Mouse (Mus musculus): Measurements from ENCODE around the gene Lrba. TPM values are rescaled to one million over a fixed set of nuclear protein-coding genes. Genes with fewer than 3 reads are reported as not detected.

Gene Lrba
- polyA plus RNA-seq, 1 experiment = 5.6 TPM

DNA sequence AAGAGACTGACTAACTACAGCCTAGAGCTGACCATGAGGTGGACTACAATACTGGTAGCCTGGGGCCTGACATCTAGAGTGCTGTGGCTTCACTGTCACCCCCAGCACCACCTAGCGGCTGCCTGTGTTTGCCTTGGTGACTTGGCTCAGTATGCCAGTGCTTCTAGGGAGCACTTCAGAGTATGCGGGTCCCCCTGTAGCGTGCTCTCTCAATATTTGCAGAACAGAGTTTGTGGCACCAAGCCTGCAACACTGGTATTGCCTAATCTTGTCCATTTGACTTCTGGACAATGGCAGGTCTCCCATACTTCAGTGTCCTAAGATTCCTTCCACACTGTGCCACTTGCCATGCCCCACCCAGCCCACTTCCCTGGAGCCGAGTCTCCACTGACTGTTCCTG, 555.2 kb downstream of the Lrba start:
- no peaks in the 10 kb centered on the region for H3K27me3 ChIP-seq (ENCODE audit: control insufficient read depth, insufficient read depth, insufficient read length)
- H3ac ChIP-seq (ENCODE audit: control insufficient read depth, insufficient read length) = no peak overlapping the region
- H3K79me2 ChIP-seq (ENCODE audit: control insufficient read depth, insufficient read depth) = no peaks in the 10 kb centered on the region
- no peak overlapping the region for H3K4me3 ChIP-seq
- H3K36me3 ChIP-seq (ENCODE audit: control insufficient read depth, insufficient read depth) = no peaks in the 10 kb centered on the region
- H3K4me2 ChIP-seq (ENCODE audit: low read depth) = no peak overlapping the region
- TF ChIP-seq MYOD1 (IDR thresholded peaks at IDR 0.05; ENCODE audit: control insufficient read depth in 1 of 3, insufficient read length in 2 of 3, low read depth in 2 of 3) (no peak), TCF3 (IDR thresholded peaks at IDR 0.05; ENCODE audit: insufficient read length, low read depth) (no peak), USF1 (IDR thresholded peaks at IDR 0.05; ENCODE audit: low read depth) (no peak), CEBPB (IDR thresholded peaks at IDR 0.05; ENCODE audit: insufficient read depth, poor library complexity, severe bottlenecking) (no peak)

DNA sequence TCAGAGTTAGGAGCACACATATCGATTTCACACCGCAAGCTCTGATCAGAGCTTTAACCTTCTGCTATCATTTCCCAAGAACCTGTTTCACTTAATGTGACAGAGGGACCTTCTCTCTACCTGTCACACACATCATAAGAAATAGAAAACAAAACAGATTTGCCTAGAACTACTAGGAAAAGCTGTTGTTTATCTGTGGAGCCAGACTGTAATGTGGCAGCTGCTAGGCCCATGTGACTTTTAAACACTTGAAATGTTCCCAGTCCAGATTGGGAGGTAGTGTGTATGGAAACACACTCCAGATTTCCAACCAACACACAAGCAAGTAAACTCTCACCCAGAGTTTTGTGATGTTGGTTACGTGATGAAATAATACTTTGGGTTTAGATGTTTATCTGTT, 559.6 kb downstream of the Lrba start:
- no peaks in the 10 kb centered on the region for H3K27me3 ChIP-seq (ENCODE audit: control insufficient read depth, insufficient read depth, insufficient read length)
- TF ChIP-seq TCF12 (IDR thresholded peaks at IDR 0.05; ENCODE audit: insufficient read depth, poor library complexity, severe bottlenecking) = no peak
- TF ChIP-seq POLR2AphosphoS2 (IDR thresholded peaks at IDR 0.05; ENCODE audit: insufficient read length, low read depth) = no peak
- no peak for TF ChIP-seq REST (IDR thresholded peaks at IDR 0.05; ENCODE audit: insufficient read depth, insufficient read length)
- TF ChIP-seq POLR2A (IDR thresholded peaks at IDR 0.05; ENCODE audit: insufficient read length, low read depth) = no peak
- TF ChIP-seq SRF (IDR thresholded peaks at IDR 0.05; ENCODE audit: control insufficient read depth, insufficient read length, low read depth) = no peak
- no peak for TF ChIP-seq TCF3 (IDR thresholded peaks at IDR 0.05; ENCODE audit: insufficient read length, low read depth)
- TF ChIP-seq MYOG (IDR thresholded peaks at IDR 0.05; ENCODE audit: control insufficient read depth in 1 of 3, insufficient read depth in 1 of 3, insufficient read length in 2 of 3, low read depth in 2 of 3) = no peak
- no peak for TF ChIP-seq MYOD1 (IDR thresholded peaks at IDR 0.05; ENCODE audit: control insufficient read depth in 1 of 3, insufficient read length in 2 of 3, low read depth in 2 of 3)
- no peak for TF ChIP-seq E2F4 (IDR thresholded peaks at IDR 0.05; ENCODE audit: insufficient read depth)
- TF ChIP-seq CEBPB (IDR thresholded peaks at IDR 0.05; ENCODE audit: insufficient read depth, poor library complexity, severe bottlenecking) = no peak
- TF ChIP-seq USF1 (IDR thresholded peaks at IDR 0.05; ENCODE audit: low read depth) = no peak
- no peak for TF ChIP-seq MAX (IDR thresholded peaks at IDR 0.05; ENCODE audit: low read depth)
- no peak overlapping the region for H3K4me3 ChIP-seq
- no peak overlapping the region for H3K4me2 ChIP-seq (ENCODE audit: low read depth)
- no peaks in the 10 kb centered on the region for H3K36me3 ChIP-seq (ENCODE audit: control insufficient read depth, insufficient read depth)
- H3ac ChIP-seq (ENCODE audit: control insufficient read depth, insufficient read length) = no peak overlapping the region
- no peaks in the 10 kb centered on the region for H3K79me2 ChIP-seq (ENCODE audit: control insufficient read depth, insufficient read depth)

DNA sequence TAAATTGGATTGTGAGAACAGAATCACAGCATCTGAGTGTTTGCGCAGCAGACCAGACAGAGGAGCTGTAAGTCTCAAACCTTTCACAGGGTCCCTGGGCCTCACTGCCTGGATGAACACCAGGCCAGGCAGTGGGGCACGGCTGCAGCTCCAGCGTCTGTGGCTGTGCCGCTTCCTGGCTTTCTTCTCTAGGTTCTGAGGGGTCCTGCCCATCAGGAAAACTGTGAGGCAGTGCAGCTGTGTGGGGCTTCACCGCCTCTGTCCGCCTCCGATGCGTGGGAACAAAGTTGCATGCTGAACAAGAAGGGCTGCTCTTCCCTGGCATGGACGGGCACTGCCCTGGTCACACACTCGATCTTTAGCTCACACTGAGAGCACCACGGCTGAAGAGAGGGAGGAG, 560.5 kb downstream of the Lrba start:
- Histone ChIP-seq H3K36me3 (ENCODE audit: control insufficient read depth, insufficient read depth) (no peaks in the 10 kb centered on the region), H3K79me2 (ENCODE audit: control insufficient read depth, insufficient read depth) (no peaks in the 10 kb centered on the region), H3ac (ENCODE audit: control insufficient read depth, insufficient read length) (no peak overlapping the region), H3K27me3 (ENCODE audit: control insufficient read depth, insufficient read depth, insufficient read length) (no peaks in the 10 kb centered on the region), H3K4me2 (ENCODE audit: low read depth) (no peak overlapping the region), H3K4me3 (no peak overlapping the region)
- TF ChIP-seq TCF12 (IDR thresholded peaks at IDR 0.05; ENCODE audit: insufficient read depth, poor library complexity, severe bottlenecking) (no peak), TCF3 (IDR thresholded peaks at IDR 0.05; ENCODE audit: insufficient read length, low read depth) (no peak), MYOG (IDR thresholded peaks at IDR 0.05; ENCODE audit: control insufficient read depth in 1 of 3, insufficient read depth in 1 of 3, insufficient read length in 2 of 3, low read depth in 2 of 3) (no peak), USF1 (IDR thresholded peaks at IDR 0.05; ENCODE audit: low read depth) (no peak), POLR2AphosphoS2 (IDR thresholded peaks at IDR 0.05; ENCODE audit: insufficient read length, low read depth) (no peak), MYOD1 (IDR thresholded peaks at IDR 0.05; ENCODE audit: control insufficient read depth in 1 of 3, insufficient read length in 2 of 3, low read depth in 2 of 3) (no peak), E2F4 (IDR thresholded peaks at IDR 0.05; ENCODE audit: insufficient read depth) (no peak), REST (IDR thresholded peaks at IDR 0.05; ENCODE audit: insufficient read depth, insufficient read length) (no peak), SRF (IDR thresholded peaks at IDR 0.05; ENCODE audit: control insufficient read depth, insufficient read length, low read depth) (no peak), CEBPB (IDR thresholded peaks at IDR 0.05; ENCODE audit: insufficient read depth, poor library complexity, severe bottlenecking) (no peak), POLR2A (IDR thresholded peaks at IDR 0.05; ENCODE audit: insufficient read length, low read depth) (no peak)

DNA sequence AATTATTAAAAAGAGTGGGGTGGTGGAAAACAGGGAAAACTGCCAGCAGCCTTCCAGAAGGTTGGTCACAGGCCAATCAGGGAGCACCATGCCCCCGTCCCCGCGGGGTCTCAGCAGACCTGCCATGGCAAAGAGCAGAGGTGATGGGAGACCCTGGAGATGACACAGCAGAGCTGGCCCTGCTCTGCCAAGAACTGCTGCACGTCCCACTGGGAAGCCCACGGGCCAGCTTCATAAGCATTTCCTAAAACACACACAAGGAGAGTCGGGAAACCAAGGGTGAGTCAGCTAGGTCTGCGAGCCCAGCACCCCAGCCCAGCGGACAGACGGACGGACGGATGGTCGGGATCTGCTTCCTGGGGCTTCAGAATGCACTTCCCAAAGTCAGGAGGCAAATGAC, 561.8 kb downstream of the Lrba start:
- no peaks in the 10 kb centered on the region for H3K27me3 ChIP-seq (ENCODE audit: control insufficient read depth, insufficient read depth, insufficient read length)
- no peaks in the 10 kb centered on the region for H3K36me3 ChIP-seq (ENCODE audit: control insufficient read depth, insufficient read depth)
- H3K79me2 ChIP-seq (ENCODE audit: control insufficient read depth, insufficient read depth) = no peaks in the 10 kb centered on the region
- TF ChIP-seq POLR2A (IDR thresholded peaks at IDR 0.05; ENCODE audit: insufficient read length, low read depth) (no peak), MAX (IDR thresholded peaks at IDR 0.05; ENCODE audit: low read depth) (no peak), MYOG (IDR thresholded peaks at IDR 0.05; ENCODE audit: control insufficient read depth in 1 of 3, insufficient read depth in 1 of 3, insufficient read length in 2 of 3, low read depth in 2 of 3) (no peak), MYOD1 (IDR thresholded peaks at IDR 0.05; ENCODE audit: control insufficient read depth in 1 of 3, insufficient read length in 2 of 3, low read depth in 2 of 3) (no peak), TCF12 (IDR thresholded peaks at IDR 0.05; ENCODE audit: insufficient read depth, poor library complexity, severe bottlenecking) (no peak), USF1 (IDR thresholded peaks at IDR 0.05; ENCODE audit: low read depth) (no peak), E2F4 (IDR thresholded peaks at IDR 0.05; ENCODE audit: insufficient read depth) (no peak), TCF3 (IDR thresholded peaks at IDR 0.05; ENCODE audit: insufficient read length, low read depth) (no peak), SRF (IDR thresholded peaks at IDR 0.05; ENCODE audit: control insufficient read depth, insufficient read length, low read depth) (no peak)
- no peak overlapping the region for H3K4me3 ChIP-seq
- H3ac ChIP-seq (ENCODE audit: control insufficient read depth, insufficient read length) = no peak overlapping the region
- no peak overlapping the region for H3K4me2 ChIP-seq (ENCODE audit: low read depth)

DNA sequence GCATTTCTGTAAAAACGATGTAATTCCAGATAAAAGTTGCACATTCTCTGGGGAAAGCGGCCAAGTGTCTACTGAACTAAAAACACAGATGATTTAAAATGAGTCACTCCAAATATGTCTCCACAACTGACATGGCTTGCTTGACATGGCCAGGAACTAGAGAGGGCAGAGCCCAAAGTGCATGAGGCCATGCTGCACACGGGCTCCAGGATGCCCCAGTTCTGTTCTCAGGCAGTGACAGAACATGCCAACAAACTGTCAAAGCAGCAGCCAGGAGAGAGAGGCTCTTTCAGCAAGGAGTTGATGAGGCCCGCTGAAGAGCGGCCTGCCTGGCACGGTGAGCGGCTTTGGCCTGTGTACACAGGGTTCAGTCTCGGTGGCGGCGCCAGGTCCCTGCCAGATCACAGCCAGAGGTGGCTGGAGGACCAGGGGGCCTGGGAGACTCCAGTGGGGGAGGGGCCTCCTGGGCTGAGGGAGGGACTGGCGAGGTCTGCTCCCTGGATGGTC, 562.4 kb downstream of the Lrba start:
- no peaks in the 10 kb centered on the region for H3K36me3 ChIP-seq (ENCODE audit: control insufficient read depth, insufficient read depth)
- H3K79me2 ChIP-seq (ENCODE audit: control insufficient read depth, insufficient read depth) = no peaks in the 10 kb centered on the region
- H3ac ChIP-seq (ENCODE audit: control insufficient read depth, insufficient read length) = no peak overlapping the region
- H3K4me2 ChIP-seq (ENCODE audit: low read depth) = no peak overlapping the region
- no peaks in the 10 kb centered on the region for H3K27me3 ChIP-seq (ENCODE audit: control insufficient read depth, insufficient read depth, insufficient read length)
- TF ChIP-seq REST (IDR thresholded peaks at IDR 0.05; ENCODE audit: insufficient read depth, insufficient read length) (no peak), CEBPB (IDR thresholded peaks at IDR 0.05; ENCODE audit: insufficient read depth, poor library complexity, severe bottlenecking) (peak; percentile 59; the same call in 1 of the 2 replicates)
- H3K4me3 ChIP-seq = no peak overlapping the region
